Mouse (Mus musculus) ES-Bruce4 (cell line): ENCODE results near the gene Prr30.

Experiments
- CTCF ChIP-seq: IDR thresholded peaks from one replicate; pipeline ENCODE4 v1.8.1; 2011; ENCODE audit warnings: low read depth, low read length
- EP300 ChIP-seq: IDR thresholded peaks from 2 replicates; pipeline ENCODE4 v1.6.1; 2011; ENCODE audit warnings: low read depth, low read length; ENCODE audit not compliant: insufficient read depth
- POLR2A ChIP-seq: IDR thresholded peaks from one replicate; pipeline ENCODE4 v1.8.1; 2011; ENCODE audit warnings: low read length; ENCODE audit not compliant: insufficient read depth

DNA sequence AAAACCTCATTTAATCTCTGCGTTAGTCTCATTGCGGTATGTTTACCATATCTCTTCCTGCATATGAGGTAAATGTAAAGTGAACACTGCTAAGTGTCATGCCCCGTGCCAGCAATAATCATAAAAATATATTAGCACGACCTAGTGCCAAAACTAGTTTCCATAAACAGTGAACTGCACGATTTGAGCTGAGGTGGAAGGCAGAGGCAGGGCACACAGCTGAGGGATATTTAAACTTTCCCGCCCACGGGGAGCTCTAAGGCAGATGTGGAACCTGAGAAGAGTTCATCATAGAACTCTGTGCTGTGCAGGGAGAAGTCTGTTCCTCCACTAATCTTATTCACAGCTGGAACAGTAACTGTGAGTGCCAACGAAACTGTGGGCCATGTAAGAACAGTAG, 22.2 kb upstream of the Prr30 start:
- TF ChIP-seq CTCF: no peak
- TF ChIP-seq EP300: no peak
- no peak for TF ChIP-seq POLR2A
